Mouse (Mus musculus) telencephalon, adult 2 months (tissue): Measurements from ENCODE around the gene Lamtor2.
A peak's percentile ranks its signal among the peaks of the same experiment; 100 is the strongest.

Experiments
- DNase-seq: peaks from one replicate; pipeline ENCODE4 v3.0.0-alpha.2; 2011; ENCODE audit warnings: low read depth, low spot score

Lamtor2 gene

DNA sequence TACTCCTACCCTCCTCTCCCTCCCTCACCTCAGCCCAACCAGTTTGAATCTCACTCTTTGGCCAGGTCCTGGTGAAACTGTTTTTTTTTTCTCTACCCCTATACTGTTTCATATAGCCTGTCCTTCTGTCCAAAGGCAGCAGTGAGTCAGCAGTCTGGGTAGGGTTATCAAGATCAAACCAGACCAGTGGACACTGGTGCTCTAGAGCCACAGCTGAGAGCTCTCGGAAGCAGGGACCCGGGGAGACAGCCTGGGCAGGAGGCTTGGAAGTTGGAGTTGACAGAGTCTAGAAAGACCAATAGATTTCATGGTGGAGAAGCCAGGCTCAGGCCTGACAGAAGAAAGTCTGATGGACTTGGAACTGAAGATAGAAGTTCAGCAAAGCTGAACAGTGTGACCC is 15.7 kb upstream of the Lamtor2 start:
- no peak for DNase-seq

DNA sequence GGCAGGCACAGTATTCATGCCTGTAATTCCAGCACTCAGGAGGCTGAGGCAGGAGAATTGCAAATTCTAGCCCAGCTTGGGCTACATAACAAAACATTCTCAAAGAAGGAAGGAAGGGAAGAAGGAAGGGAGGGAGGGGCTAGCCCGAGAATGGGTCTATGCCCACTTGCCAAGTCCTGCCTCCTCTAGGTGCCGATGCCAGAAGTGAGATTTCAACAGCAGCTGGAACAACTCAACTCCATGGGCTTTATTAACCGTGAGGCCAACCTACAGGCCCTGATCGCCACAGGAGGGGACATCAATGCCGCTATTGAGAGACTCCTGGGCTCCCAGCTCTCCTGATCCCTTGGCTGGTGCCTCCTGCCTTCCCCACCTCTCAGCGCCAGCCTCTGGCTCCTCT is 15.0 kb upstream of the Lamtor2 start:
- no peak for DNase-seq

DNA sequence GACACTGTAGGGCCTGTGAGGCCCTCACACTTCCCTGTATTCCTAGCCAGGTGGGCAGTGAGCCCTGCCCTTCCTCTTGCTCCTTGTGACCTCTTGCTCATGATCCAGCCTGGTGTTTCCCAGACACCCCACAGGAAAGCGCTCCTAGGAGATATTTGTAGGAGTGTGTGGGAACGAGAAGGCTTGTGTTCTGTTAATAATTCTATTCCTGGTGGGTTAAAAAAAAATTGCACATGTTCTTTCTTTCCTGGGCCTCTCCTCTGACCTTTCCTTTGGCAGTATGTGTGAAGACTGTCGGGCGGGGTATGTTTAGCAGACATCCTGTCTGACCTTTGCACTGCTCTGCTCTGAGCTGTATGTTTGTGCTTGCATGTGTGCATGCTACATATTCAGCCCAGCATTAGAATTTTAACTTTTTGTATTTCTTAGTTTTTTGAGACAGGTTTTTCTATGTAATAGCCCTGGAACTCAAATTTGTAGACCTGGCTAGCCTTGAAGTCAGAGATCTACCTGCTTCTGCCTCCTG is 13.7 kb upstream of the Lamtor2 start:
- DNase-seq, result no peak

DNA sequence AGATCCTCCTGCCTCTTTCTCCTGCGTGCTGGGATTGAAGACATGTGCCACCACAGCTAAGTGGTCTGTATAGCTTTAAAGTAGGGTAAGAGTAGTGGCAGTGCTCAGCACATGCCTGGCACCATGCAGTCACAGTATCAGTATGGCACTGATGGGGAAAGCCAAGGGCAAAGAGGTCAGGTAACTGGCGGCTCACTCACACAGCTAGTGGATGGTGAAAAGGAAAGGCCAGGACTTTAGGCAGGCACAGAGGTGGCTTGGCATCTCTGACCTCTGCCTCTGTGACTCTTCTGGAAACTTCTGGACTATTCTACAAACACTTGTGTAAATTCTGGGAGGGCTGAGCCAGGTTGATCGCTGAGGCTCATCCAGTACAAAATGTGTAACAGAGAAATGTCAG is 13.2 kb upstream of the Lamtor2 start:
- DNase-seq, result no peak

DNA sequence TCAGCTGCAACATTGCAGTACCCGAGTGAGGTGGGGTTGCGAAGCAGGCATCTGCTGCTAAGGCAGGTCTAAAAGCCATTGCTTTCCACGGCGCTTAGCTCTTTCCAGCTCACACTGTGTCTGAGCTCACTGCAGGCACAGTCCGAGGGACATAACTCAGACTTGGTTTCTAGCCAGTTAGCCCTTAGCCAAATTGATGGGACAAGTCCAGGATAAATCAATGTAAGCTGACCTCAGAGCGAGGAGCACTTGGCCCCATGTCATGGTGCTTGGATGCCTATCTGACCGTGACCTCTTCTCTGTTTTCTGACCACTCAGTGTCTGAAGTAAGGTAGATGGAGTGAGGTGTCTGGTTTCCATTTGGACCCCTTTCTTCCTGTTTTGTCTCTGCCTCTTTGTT is 11.1 kb upstream of the Lamtor2 start:
- DNase-seq, result no peak

DNA sequence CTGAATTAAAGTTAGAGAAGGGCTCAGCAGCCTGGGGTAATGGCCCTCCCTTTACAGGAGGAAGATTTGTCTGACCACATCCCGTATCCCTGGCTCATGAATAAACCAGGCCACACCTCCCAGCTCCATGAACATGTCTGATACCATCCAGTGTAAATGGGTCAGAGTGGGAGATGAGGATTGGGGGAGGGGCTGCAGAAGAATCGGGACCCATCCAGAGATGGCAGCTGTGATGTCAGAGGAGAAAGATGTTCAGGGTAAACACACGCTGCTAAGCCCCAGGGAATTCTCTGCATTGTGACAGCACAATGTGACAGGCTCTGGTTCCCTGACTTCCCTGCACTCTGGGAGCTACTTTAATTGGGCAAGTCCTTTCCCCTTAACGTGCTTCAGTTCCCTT is 10.6 kb upstream of the Lamtor2 start:
- no peak for DNase-seq

DNA sequence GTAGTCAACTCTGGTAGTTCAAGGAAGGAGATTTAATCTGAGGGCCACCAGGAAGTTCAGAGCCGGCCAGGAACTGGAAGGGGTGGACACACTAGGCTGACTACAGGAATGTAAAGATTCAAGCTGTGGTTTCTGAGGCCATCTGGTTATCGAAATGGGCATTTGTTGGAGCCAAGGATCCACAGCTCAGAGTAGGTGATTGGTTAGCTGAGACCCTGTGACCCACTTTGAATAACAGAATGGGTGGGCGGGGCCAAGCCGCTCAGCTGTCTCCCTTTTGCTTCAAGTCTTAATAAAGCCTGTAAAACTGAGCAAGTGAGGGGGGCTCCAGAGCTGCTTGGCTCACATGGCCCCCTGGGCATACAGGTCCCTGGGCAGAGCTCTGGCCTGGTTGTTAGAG is 9.1 kb upstream of the Lamtor2 start:
- DNase-seq, result no peak

DNA sequence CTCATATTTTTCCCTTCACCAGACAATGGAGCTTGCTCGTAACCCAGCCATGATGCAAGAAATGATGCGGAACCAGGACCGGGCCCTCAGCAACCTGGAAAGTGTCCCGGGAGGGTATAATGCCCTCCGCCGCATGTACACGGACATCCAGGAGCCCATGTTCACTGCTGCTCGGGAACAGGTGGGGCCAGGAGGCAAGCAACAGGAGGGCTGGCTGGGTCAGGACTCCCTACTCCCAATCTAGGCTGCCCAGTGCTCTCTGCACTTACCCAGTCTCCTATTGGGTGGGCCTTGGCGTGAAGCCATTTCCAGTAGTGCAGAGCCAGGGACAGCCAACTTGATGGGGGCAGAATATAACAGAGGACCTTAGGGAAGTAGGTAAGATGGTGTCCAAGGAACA is 6.7 kb upstream of the Lamtor2 start:
- DNase-seq, result no peak

DNA sequence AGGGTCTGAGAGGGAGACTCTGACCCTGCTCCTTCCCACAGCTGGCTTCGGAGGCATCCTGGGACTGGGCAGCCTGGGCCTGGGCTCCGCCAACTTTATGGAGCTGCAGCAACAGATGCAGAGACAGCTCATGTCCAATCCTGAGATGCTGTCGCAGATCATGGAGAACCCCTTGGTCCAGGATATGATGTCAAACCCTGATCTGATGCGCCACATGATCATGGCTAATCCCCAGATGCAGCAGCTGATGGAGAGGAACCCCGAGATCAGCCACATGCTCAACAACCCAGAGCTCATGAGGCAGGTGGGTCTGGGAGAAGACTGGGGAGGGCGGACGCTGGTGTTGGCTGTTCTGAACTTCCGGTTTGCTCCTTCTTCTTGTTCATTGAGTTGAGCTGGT is 3.7 kb upstream of the Lamtor2 start:
- DNase-seq, result no peak

DNA sequence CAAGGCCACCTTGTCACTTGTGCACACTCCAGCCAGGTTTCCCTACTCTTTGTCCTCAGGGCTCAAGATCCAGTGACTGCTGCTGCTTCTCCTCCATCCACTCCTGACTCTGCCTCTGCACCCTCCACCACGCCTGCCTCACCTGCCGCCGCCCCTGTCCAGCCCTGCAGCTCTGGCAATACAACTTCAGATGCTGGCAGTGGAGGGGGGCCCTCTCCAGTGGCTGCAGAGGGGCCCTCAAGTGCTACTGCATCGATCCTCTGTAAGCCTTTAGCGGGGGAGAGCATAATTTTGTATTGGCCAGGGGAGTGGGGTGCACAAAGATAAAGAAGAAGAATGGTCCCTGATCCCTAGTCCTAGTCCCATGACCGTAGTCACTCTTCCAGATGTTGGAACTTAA is 2.9 kb upstream of the Lamtor2 start:
- DNase-seq, result no peak

DNA sequence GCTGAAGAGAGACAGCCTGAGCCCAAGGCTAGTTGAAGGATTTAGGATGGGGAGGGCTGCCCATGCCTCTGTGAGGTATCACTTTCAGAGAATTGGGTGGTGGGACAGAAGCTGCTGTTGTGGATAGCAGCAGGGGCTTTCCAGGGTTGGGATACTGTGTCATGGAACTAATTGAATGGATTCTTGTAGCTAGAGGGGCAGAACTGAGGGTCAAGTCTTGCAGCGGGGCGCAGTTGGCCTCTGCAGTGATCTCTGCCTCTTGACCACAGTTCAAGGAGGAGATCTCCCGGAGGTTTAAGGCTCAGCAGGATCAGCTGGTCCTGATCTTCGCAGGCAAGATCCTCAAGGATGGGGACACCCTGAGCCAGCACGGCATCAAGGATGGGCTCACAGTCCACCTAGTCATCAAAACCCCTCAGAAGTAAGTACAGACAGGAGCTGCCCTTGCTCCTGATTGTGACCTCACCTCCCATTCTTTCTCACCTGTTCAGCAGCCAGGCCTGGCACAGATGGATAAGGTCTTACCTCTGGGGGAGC is 2.3 kb upstream of the Lamtor2 start:
- no peak for DNase-seq

DNA sequence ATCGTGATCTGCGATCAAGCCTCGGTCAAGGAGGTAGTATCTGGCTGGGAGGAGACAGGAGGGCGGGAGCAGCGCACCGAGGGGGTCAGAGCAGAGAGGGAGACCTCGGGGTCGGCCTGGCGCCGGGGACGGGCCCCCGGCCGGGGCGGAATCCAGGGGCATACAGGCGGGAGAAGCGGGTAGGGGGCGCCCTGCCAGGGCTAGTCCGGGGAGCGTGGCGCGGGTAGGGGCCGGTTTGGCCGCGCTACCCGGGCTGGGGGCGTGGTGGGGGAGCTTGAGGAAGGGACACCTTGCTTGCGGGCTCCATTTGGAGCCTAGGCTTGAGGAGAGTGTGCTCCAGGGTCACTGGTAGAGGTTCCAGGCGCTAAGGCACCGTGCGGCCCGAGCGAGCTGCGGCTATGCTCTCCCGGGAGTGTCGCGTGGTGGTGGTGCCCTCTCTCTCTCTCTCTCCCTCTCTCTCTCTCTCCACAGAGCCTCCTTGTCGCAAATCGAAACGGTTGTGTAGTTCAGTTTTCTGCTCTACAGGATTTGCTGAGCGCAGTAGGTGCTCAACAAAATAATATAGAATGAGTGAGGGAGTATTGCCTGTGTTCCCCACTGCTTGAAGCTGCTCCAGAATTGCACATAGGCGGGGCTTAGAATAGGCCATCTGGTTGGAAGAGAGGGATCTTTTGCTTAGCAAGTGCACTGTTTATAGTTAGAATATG is 1.2 kb upstream of the Lamtor2 start:
- peak; percentile 61 for DNase-seq

DNA sequence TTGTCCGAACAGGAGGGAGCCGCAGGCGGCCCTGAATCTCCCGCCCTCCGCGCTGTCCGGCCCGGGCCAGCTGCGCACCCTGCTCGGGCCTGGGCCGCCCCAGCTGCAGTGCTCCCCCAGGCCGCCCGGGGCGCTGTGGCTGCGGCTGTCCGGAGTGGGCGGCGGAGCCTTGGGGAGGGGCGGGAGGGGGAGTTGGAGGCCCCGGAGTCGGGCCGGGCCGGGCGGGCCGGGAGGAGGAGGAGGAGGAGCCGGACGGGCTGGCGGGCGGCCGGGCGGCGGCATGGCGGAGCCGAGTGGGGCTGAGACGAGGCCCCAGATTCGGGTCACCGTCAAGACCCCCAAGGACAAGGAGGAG is 628 bp upstream of the Lamtor2 start, which contains the start of gene Ubqln4:
TSS of gene Ubqln4 (plus strand) at position 234 of the 355 bp plus-strand sequence.
- peak; percentile 51 for DNase-seq

DNA sequence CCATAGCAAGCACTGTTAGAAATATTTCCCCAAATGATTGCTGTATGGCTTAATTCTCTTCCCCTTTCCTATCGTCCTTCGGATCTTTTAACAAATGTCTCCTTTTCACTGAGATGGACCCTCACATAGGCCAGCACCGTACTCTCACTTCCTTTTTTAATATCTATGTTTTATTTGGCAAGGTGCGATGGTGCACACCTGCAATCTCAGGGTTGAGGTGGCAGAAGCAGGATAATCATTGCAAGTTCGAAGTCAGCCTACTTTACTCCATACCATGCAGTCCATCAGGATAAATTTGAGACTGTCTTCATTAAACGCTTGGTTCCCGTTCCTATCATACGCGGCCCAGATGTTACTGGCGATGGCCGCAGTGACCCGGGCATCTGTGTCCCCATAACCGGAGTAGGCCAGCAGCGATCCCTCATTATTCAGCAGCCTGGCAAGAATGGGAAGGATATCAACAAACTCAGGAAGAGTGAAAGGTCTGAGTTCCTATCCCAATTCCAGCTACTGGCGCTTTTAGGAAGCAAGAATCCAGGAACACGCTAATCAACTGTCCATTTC is 710 bp downstream of the Lamtor2 start:
- no peak for DNase-seq

DNA sequence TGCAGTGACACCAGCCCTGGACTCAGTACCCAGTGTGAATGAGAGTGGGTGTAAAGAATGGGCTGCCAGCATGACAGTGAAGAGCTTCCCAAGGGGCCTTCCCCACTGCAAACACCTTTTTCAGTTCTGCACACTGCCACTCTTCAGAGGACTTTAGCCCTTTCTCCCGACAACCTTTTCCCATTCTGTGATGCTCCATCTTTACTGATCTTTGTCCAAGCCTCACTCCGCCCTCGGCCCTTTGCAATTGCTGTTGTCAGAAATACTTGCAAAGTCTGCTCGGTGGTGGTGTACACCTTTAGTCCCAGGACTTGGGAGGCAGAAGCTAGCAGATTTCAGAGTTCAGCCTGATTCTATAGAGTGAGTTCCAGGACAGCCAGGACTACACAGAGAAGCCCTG is 1.3 kb downstream of the Lamtor2 start:
- no peak for DNase-seq

DNA sequence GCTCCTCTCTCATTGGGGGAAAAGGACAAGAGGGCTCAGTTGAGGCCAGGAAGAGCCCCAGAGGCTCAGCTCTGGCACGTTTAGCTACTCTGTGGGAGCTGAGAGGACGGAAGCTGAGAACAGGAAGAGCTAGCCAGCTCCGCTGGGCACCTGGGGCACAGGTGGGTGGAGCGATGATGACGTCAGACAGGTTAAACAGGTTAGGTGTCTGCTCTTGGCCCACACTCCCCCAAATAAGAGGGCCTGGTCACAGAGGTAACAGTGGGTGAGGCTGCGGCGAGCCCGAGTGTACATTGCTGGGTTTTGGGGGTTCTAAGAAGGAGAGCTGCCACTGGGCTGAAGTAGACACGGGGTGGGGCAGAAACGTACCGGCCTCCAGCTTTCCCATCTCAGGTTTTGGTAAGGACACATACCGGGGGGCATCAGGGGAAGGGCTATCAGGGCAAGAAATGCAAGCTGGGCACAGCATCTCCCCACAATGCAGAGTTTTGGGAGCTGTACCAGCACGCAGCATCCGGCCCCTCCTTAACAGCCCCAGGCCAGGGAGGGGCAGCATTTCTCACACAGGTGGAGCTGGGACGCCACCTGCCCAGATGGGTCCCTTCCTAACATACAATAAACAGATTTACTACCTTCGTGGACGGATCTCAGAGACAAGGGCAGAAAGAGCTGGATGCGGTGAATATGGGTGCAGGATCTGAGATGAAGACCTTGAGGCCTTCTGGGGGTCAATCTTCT is 4.5 kb downstream of the Lamtor2 start, which contains the start of gene Rab25:
TSS of gene Rab25 (minus strand) at position 121 of the 738 bp plus-strand sequence.
- no peak for DNase-seq

DNA sequence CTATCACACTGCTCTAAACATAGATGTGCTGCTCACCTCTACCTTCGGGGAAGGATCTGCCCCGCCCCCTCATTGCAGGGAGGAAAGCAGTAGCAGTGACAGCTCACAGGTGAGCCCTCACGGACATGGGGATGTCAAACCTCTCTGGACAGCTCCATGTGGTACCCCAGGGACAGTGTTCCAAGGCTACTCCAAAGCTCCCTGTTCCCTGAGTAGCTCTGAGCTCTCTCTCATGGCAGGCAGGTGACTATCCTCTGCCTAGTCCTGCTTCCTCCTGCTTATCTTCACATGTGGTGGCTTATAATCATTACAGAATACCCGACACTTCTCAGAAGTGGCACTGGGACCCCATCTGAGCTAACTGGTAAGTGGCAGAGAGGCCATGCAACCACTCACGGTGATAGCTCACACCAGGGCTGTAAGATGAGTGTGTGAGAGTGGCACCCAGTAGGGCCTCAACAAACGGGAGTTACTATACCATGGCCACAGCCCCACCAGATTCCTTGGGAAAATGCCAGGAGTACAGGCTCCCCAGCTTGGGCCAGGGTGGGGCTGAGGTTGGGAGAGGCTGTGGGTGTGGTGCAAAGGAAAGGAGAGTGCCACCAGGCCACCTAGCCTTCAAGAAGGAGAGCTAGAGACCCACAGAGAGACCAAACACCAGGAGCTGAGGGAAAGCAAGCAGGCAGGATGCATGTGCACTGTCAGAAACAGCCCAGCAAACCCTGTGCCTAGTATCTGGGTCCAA is 6.0 kb downstream of the Lamtor2 start:
- no peak for DNase-seq

DNA sequence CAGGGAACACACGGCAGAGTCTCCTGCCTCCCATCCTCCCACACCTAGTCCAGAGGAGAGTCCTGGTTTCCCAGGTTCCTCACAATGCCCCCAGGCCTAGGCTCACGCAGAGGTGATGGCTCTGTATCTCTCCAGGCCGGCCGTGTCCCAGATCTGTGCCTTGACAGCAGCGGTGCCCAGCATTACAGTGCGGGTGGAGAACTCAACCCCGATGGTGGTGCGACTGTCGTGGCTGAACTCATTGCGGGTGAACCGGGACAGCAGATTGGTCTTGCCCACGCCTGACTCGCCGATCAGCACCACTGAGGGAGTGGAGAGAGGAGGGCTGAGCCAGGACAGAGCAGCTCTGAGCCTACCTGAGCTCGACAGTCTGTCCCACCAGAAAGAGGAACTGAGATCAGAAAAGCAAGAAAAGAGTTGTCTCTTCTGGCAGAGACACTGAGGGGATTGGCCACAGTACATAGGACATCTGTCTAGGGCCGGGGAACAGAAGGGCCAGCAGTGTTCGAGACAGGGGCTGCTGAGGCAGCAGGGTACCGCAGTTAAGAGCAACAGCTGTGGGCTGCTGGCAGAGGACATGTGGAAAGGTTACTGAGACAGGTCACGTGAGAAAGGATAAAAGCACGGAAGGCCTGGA is 7.8 kb downstream of the Lamtor2 start:
- no peak for DNase-seq

DNA sequence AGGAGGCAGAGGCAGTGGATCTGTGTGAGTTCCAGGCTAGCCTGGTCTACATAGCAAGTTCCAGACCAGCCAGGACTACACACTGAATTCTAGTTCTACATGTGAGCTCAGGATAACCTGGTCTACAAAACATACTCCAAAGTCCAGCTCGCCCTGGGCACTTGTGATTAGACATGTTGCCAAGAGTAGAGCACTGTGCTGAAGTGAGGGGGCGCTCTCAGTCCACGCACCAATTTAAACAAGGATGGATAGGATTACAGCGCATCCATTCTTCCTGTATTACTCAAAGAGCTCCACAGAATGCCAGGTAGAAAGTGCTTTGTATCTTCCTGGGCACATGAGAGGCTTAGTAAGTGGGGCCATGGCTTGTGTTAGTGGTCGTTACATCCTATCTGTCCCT is 8.4 kb downstream of the Lamtor2 start:
- DNase-seq, result no peak

DNA sequence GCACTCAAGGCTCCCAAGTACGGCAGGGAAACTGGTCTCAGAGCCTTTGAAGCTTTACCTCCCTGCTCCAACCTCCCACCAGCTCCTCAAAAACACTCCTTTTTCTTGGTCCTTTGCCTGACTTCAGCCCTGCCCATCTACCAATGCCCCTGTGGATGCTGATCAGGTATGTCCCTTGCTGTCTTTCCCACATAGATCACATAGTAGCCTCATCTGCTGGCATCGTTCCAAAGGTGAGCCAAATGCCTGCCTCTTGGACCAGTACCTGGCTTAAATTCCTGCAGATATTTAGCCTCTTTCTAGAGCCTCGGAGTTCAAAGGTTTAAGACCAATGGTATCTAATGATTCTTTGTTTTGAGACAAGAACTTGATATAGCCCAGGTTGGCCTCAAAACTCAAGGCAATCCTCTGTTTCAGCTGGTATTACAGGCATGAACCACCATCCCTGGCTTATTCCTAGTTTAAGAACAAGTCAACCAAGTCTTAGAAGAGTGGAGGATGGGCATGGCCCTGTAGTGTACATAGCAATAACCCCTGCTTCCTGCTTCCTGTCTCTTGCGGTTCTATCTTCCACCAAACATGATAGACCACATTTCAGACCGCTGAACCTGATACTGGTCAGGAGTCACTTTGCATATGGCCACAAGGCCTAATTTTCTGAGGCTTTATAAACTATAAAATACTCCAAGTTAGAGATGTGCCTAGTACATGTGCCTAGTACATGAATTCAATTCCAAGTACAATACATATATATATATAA is 9.0 kb downstream of the Lamtor2 start:
- DNase-seq, result no peak

DNA sequence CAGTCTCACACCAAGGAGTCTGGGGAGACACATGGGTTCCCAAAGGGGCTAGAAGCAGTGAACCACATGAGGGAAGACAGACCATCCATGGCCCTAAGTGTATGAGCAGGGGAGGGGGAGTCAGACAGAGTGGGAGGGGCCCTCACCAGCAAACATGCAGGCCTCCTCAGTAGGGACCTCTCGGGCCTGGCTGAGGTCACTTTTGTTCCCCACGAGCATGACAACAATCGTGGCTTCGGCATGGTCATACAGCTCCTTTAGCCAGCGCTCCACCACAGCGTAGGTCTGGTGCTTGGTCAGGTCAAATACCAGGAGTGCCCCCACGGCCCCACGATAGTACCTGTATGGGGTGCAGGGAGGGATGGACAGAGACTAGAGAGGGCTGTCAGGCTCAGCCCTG is 9.7 kb downstream of the Lamtor2 start:
- no peak for DNase-seq
